Mouse (Mus musculus) large intestine, adult 2 months (tissue): ENCODE measurements around the gene Olfml2b. TPM values are rescaled to one million over a fixed set of nuclear protein-coding genes. Genes with fewer than 3 reads are reported as not detected.

ENCODE experiments used
- DNase-seq: peaks from one replicate; pipeline ENCODE4 v3.0.0-alpha.2; 2012; ENCODE audit warnings: low read depth, low spot score
- WGBS: fragments of 180-500 bp; shearing (Covaris S2); methylation state at CpG from one replicate; pipeline ENCODE4 v1.1.7; 2018; 5-methylcytosine and 5-hydroxymethylcytosine counted together
- polyA plus RNA-seq: library from polyadenylated mRNA; depleted of rRNA; stranded (reverse); fragments of >200 nt; gene quantifications from 2 replicates; pipeline ENCODE4 v1.2.3, GENCODE M21; 2012

Gene Olfml2b
- polyA plus RNA-seq, 1 experiment, result 4.5 TPM

GRCm38 (mm10) chr1:170683863-170684262 lies 39.5 kb downstream of the Olfml2b start:
- WGBS, result 68% methylated on average over 6 of the region's 6 CpGs
- DNase-seq, result no peak

DNA sequence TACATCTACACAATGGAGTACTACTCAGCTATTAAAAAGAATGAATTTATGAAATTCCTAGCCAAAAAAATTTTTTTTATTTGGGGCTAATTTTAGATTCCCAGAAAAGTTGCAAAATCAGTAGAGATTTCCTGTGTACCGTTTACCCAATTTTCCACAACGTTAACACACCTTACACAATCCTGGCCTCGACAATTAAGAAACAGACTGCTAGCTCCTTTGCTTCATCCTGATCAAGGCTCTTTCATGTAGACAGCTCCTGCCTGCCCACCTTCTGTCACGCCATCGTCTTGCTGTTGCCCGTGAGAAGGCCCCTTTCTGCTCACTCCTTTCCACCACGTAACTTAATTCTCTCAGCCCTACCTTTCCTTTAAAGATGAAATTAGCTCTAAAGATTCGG lies 45.4 kb downstream of the Olfml2b start:
- no peak for DNase-seq
- 92% methylated on average over 8 of the region's 8 CpGs for WGBS

GRCm38 (mm10) chr1:170691301-170691700 lies 47.0 kb downstream of the Olfml2b start:
- no peak for DNase-seq
- WGBS, result 65% methylated on average over 5 of the region's 5 CpGs

DNA sequence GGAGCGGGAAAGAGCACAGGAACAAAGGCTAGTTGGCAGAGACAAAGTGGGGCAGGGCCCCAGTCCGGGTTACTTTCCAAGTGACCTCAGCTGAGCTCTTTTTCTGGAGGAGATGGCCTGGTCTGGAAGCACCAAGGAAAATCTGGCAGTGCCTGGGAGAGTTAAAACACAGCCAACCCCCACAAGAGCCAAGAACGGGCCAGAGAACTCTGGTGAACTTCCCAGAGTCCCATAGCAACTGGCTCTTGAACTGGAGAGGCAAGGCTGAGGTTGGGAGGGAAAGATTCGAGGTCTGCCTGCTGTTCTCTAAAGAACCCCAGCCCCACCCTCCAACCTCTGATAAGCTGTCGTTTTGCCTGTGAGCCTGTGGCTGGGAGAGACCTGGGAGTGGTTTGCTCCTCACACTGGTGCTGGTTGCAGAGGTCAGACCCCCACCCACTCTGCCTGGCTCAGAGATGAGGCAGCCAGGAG lies 50.5 kb downstream of the Olfml2b start:
- no peak for DNase-seq
- 37% methylated on average over 5 of the region's 5 CpGs for WGBS

- no peak for DNase-seq
- WGBS, result 68% methylated on average over 6 of the region's 6 CpGs
Observed at GRCm38 (mm10) chr1:170695326-170695725, 51.0 kb downstream of the Olfml2b start.

GRCm38 (mm10) chr1:170696996-170697395 lies 52.7 kb downstream of the Olfml2b start:
- WGBS, result 92% methylated on average over 8 of the region's 8 CpGs

GRCm38 (mm10) chr1:170697771-170698356 lies 53.5 kb downstream of the Olfml2b start:
- WGBS, result 83% methylated on average over 7 of the region's 7 CpGs
- DNase-seq, result no peak

More at GRCm38 (mm10) chr1:170696996-170697395, 52.7 kb downstream of the Olfml2b start:
- no peak for DNase-seq

DNA sequence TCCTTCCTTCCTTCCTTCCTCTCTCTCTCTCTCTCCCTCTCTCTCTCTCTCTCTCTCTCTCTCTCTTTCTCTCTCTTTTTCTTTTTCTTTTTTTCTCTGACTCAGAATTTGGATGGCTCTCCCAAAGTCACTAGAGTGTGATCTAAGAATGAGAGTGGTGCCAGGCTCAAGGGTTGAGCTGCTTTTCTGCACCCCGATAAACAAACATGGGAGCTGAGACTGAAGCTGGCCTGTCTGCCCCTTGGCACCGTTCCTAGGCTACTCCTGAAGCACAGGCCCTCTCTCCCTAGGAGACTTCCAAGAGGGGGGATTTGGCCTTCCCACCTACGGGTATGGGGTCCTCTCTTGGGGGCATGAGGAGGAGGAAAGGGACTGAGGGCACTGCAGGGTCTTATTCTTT lies 54.4 kb downstream of the Olfml2b start:
- no peak for DNase-seq
- WGBS, result 61% methylated on average over 3 of the region's 3 CpGs

DNA sequence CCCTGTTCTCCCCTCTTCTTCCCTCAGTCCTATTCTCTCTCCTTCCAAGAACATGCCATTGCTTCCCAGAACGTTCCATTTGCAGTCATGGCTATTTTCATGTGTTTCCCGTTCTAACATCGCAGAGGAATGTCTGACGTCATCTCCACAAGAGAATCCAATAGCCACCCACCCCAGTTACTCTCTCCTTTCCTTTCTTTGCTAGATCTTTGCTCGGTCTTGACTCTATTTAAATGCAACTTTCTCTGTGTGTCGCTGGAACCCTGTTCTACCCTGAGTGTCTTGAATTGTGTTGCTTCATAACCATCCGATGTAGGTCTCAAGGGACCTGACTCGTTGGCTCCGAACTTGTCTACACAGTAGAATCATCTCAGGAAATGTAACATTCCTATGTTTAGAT lies 55.2 kb downstream of the Olfml2b start:
- DNase-seq, result no peak
- 69% methylated on average over 9 of the region's 9 CpGs for WGBS

DNA sequence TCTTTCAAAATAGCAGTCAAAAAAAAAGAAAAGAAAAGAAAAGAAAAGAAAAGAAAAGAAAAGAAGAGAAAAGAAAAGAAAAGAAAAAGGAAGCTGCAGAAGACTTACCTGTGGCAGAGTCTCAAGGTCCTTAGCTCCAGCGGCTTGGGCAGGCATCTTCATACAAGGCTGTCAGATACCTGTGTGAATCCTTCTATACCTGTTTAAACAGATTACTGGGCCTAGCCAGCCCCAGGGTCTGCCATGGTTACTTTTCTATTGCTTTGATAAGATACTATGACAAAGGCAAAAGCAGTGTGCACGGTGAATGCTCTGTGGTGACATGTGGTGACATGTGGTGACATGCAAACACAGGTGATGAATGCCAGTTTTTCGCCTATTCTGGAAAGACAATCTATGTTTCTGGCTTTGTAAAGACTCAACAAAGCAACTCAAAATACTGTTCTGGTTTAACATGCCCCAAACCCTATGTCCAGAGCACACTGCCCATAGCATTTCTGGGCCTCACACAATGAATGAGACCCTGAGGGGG lies 56.2 kb downstream of the Olfml2b start:
- 94% methylated on average over 3 of the region's 3 CpGs for WGBS
- no peak for DNase-seq

GRCm38 (mm10) chr1:170701178-170701577 lies 56.8 kb downstream of the Olfml2b start:
- 79% methylated on average over 3 of the region's 3 CpGs for WGBS
- no peak for DNase-seq

DNA sequence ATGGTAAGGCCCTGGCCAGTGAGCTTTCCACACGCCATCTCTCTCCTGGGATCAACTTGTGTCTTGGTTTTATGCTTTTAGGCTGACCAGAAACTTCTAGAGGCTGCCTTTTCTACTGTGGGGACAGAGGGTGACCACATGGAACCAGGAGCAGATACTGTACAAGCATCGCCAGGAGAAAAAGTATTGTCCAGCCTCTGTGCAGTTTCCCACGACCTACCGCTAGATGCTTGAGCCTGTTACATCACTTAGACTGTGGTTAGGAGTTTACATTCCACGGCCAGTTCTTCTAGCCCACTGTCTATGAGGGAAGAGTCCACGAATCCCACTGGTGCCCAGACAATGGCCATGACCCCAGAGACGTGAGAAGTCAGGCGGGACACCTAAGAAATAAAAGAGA lies 57.2 kb downstream of the Olfml2b start:
- 71% methylated on average over 8 of the region's 8 CpGs for WGBS
- DNase-seq, result no peak

GRCm38 (mm10) chr1:170702263-170702662 lies 57.9 kb downstream of the Olfml2b start:
- DNase-seq, result no peak

DNA sequence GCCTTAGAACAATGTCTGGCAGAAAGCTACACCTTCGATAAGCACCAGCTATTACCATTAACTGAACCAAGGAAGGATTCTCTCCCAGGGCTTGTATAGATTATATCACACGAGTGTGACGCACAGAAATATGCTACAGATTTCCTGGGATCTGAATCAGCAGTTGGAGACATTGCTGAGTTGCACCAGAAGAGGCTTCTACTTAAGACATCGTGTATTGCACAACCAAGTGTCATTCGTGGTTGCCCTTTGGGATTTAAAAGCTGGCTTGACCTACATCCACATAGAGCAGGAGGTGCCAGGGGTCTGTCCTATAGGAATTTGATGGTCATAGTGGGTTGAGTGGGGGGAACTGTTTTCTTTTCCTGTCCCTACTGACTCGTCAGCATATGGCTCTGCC lies 58.6 kb downstream of the Olfml2b start:
- DNase-seq, result no peak
- WGBS, result 76% methylated on average over 6 of the region's 6 CpGs

More at GRCm38 (mm10) chr1:170702263-170702662, 57.9 kb downstream of the Olfml2b start:
- WGBS, result 90% methylated on average over 2 of the region's 2 CpGs

GRCm38 (mm10) chr1:170704103-170704502 lies 59.8 kb downstream of the Olfml2b start:
- WGBS, result 91% methylated on average over 6 of the region's 6 CpGs
- no peak for DNase-seq

- 75% methylated on average over 4 of the region's 4 CpGs for WGBS
- DNase-seq, result no peak
Observed at GRCm38 (mm10) chr1:170704911-170705594, 60.7 kb downstream of the Olfml2b start.

DNA sequence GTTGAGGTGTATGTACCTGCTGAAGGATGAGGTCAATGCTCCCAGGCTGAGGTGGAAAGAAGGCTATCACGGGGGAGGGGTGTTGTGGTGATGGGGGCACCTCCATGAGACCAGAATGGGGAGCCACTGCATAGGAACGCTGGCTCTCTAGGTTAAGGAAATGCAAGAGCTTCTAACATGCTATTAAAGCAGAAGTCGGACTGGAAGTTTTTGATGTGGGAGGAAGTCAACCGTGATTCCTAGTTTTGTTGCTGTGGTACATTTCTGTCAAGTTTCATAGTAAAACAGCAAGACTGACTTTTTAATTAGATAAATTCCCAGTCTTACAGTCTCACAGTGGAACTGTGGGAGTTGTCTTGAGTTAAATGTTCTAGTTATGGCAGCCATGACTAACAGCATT lies 61.7 kb downstream of the Olfml2b start:
- 83% methylated on average over 4 of the region's 4 CpGs for WGBS
- no peak for DNase-seq

GRCm38 (mm10) chr1:170709034-170709433 lies 64.7 kb downstream of the Olfml2b start:
- DNase-seq, result no peak
- WGBS, result 73% methylated on average over 3 of the region's 3 CpGs

- no peak for DNase-seq
- 86% methylated on average over 8 of the region's 8 CpGs for WGBS
Observed at GRCm38 (mm10) chr1:170709481-170709880, 65.1 kb downstream of the Olfml2b start.

GRCm38 (mm10) chr1:170709969-170710368 lies 65.6 kb downstream of the Olfml2b start:
- no peak for DNase-seq
- WGBS, result 85% methylated on average over 3 of the region's 3 CpGs

- DNase-seq, result no peak
- WGBS, result 94% methylated on average over 7 of the region's 7 CpGs
Observed at GRCm38 (mm10) chr1:170711731-170712130, 67.4 kb downstream of the Olfml2b start.
